Mouse (Mus musculus): ENCODE results near the gene BC035044. TPM values are rescaled to one million over a fixed set of nuclear protein-coding genes. Genes with fewer than 3 reads are reported as not detected.
A peak's percentile ranks its signal among the peaks of the same experiment; 100 is the strongest.
"Not testable (repeated sequence)": the region's sequence is repeated elsewhere in the genome, so short reads cannot be mapped to it uniquely, and the experiment has no call there.

BC035044 gene
- 1 to 10 TPM; 1.1 to 1.9 TPM for total RNA-seq (2021)
- long read RNA-seq, experiment 1, partial matches to known transcripts = 0 of 4 reads
- long read RNA-seq, experiment 1, other reads (novel, unspliced or antisense) = 0 of 4 reads
- long read RNA-seq, experiment 2, partial matches to known transcripts = 1 of 1 reads
- long read RNA-seq, experiment 2, other reads (novel, unspliced or antisense) = 0 of 1 reads

DNA sequence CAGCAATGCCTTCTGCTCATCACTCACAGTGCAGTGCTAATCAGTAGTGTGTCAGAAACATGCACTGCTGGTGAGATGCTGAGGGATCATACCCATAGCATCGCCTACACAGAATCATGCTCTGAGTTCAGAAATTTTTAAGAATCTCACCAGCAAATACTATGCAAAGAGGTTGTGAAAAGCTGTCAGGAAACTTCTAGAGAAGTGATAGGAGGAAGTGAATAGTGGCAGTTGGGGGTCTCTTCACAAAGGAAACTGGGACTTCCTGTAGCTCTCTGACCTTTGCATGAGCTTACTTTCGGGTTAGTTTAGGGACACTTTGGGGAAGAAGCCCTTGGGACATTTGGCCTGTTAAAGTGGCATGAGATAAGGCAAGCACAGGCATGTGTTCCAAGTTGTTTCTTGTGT lies at the start of gene BC035044:
BC035044 (minus strand) TSS at position 179 of the 408 bp plus-strand sequence.
- DNase-seq (ENCODE audit: low spot score in 2 of 2) = no peak

DNA sequence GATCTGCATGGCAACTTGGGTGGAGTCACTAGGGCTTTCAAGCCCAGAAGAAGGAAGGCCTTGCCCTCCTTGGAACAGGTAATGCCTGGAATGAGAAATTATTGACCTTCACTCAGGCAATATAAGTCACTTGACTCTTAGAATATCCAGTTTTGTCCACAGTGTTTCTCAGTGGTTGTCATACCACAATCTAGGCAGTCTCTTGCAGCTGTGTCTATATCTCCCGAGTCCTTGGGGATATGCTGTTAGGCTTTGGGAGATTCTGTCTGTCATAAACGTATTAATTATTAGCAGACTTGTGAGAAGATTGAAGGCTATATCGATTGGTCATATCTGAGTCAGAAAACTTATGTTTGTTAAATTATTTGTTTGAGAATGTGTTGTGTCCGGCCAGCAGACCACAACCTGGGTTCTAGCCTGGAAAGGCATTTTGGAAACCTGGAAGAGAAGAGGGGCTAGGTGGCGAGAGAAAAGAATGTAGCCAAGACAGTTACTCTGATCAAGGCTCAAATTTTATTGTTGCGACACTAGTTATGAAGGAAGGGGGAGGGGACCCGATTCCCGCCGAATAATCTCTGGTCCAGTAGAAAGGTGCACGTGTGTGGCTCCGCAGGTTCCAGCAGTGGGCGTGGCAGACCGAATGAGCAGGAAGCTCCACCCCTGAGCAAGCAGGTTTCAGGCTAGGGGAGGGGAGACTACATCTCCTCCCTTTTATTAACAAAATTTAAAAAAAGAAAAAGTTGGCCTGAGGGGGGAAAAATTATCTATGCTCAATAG lies 45.2 kb upstream of the BC035044 start:
- DNase-seq (ENCODE audit: low spot score in 2 of 2) = not testable (repeated sequence)

DNA sequence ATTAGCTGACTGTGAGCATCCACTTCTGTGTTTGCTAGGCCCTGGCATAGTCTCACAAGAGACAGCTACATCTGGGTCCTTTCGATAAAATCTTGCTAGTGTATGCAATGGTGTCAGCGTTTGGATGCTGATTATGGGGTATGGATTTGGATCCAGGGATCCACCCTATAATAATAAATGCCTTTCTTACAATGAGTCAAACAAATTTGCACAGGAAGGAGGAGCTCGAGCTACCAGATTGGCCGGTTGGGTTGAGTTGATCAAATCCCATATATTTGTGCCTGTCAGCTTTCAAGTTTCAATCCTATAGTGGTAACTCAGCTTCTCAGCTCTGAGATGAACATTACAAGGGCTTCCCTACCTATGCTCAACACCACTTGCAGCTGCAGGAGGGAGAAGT lies 43.2 kb upstream of the BC035044 start, which contains the start of gene Clec2g:
Clec2g (plus strand) TSS at position 301 of the 400 bp plus-strand sequence.
- not testable (repeated sequence) for DNase-seq (ENCODE audit: low spot score in 2 of 2)

DNA sequence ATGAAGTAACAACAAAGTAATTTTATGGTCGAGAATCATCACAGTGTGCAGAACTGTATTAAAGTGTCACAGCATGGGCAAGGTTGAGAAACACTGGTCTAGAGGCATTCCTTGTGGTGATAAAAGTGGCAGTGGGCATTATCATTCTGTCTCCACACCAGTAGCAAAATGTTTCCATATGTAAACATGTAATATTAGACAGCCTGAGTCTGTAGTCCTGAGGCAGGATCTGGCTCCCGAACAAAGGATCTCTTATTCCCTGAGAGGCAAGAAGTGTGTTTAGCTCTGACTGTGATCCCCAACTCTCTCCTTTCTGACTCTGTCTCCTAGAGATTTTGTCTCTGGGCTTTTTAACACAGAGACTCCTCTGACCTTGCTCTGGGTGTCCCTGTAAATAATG lies 42.1 kb upstream of the BC035044 start:
- DNase-seq (ENCODE audit: low spot score in 2 of 2) = no peak

DNA sequence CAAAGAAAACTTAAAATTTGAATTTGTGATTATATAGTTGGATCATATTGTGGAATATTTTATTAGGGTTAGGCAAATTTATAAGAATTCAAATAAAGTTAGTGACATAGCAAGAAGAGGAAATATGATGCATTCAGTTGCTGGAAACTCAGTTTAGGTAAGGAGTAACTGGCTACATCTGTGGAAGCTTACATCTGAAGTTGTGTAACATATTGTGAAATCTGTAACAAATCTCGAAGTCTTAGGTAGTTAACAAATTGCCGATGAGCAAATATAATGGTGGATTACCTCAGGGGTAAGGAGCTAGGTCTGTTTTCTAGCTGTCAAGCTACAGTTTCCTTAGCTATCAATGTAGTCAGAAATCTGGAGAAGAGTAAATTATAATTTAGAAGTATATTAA lies 26.4 kb upstream of the BC035044 start:
- DNase-seq (ENCODE audit: low spot score in 2 of 2) = no peak

DNA sequence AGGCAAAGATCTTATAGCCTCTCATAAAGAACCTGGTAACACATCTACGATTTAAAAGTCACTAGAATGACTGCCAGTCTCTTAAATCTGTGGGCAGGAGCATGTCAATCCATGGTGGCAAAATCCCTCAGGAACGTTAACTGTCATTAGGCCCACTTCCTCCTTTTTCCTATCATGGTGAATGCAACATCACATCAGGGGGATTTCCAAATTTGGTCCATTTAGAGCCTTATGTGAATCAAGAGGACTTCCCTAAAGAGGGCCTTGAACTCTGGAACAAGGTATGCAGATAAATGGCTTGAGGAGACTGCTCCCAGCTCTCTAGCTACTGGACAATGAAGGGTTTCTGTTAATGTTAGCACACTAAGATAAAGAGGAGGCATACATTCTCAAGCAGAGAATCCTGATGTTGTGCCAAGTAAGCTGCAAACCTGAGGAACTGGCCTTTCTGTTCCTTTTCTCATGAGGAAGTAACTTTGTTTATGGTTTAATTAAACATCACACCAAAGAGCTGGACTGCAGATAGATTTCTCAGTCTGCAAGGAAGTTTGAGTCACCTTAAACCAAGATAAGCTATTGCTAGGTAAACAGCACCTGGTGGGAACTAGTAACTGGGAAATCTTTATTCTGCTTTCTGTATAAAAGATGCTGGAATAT lies 22.8 kb upstream of the BC035044 start:
- DNase-seq (ENCODE audit: low spot score in 2 of 2) = no peak

DNA sequence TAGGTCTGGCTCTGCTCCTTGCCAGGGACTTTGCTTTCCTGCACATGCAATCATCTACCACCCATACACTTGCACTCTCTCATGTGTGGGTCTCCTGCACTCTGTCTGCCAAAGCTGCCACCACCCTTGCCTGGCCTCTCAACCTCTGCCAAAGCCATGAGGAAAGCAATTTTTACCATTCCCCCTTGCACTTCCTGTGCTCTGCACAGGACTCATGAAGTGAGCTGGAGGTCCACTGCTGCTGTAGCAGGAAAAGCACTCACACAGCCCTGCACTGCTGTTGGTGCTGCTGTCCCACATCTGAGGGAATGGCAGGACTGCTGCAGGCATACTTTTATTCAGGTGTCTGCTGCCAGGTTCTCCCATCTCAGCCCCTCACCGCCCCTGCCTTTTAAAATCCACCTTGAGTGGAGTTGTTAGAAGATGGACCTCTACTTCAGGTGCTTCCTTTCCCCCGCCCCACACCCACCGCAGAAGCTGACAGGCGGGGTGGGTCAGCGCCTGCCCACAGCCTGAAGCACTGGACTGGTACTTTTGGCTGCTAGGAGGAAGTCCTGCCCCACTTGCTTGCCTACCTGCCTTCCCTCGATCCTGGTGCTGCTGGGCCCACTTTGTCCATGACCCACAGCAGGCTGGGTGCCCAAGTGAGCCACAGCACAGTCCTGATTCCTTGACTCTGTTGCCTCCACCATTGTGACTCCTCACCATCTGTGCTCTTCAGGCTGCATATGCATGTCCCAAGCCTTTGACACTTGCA lies 10.0 kb upstream of the BC035044 start:
- DNase-seq (ENCODE audit: low spot score in 2 of 2) = not testable (repeated sequence)

DNA sequence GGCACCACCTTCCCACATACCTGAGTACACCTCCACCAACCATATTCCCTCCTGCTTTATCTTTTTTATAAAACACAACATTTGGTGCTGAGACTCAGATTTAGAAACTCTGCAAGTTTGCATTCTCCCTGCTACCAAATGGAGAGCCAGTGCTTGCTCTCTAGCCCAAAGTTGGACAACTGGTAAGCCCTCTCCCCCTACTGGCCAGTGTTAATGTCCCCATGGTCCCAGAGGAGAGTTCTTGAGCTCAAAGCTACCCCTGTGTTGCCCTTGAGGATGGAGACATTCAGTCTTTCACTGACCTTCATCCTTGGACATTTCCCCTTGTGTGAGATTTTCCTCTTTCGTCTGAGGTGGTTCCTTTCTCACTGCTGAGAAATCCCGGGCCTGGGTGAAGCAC lies 9.1 kb upstream of the BC035044 start:
- DNase-seq (ENCODE audit: low spot score in 2 of 2) = no peak

DNA sequence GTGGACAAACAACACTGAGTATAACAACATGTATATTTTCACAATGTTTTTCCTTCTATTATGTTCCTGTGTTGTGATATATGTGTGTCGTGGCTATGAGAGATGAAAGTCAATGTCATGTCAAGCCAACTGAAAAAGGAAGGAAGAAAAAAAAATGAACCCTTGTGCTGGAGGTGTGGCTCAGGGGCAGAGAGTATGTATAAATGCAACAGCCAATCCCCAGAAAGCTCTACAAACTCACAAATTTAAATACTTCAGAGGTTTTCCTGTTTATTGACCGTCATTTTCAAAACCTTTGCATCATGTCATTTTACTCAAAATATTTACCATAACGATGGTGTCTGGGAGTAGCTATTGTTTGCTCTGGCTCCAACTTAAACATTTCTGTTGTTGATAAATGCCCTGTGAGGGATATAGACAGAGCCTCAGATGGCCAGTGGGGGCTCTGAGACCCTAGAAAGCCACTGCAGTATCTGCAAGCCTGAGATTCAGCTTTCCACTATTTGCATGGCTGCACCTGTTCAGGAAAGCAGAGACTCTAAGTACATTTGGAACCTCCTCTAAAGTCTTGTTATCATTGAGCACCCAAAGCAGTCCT lies 4.6 kb upstream of the BC035044 start:
- no peak for DNase-seq (ENCODE audit: low spot score in 2 of 2)

DNA sequence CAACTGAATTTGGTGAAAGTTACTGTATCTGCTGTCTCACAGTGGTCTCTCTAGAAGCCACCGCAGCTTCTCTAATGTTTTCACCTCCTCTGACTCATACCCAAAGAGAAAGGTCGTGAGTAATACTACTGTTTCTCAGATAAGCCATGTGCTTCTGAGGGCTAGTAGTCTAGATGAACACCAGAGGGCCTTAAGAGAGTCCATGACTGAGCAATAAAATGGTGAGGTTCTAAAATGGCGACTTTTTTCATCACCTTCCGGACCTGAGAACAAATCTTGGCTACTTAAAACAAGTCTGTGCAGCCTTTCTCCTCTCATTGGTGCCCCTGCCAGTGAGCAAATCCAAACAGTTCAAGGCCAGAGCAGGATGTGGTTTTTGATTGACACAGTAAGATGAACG lies 2.1 kb downstream of the BC035044 start:
- DNase-seq (ENCODE audit: low spot score in 2 of 2) = no peak

DNA sequence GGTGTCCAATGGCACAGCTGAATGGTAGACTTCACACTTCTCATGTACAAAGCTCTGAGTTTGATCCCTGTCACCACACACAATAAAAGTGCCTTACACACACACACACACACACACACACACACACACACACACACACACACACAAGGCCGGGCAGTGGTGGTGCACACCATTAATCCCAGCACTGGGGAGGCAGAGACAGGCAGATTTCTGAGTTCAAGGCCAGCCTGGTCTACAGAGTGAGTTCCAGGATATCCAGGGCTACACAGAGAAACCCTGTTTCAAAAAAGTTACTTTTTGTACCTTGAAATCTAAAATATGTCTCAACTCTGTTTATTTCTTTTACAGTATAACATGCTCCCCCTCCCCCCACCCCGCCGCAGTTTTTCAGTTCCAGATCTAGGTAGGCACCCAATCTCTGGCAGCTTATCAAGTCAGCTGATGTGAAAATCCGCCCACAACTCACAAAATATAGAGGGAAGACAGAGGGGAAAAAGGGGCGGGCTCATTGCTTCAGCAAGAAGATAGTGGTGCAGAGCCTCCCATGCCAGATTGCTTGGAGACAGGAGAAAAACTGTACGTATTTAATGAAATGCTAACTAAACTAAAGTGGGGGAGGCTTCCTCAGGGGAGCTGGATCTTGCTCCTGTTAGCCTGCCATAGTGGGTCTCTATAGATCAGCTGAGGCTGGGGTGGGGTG lies 3.7 kb downstream of the BC035044 start, which contains the start of gene Clec2i:
Clec2i (plus strand) TSS at position 498 of the 700 bp plus-strand sequence.
- DNase-seq (ENCODE audit: low spot score in 2 of 2) = peak; percentile 14 to 35

DNA sequence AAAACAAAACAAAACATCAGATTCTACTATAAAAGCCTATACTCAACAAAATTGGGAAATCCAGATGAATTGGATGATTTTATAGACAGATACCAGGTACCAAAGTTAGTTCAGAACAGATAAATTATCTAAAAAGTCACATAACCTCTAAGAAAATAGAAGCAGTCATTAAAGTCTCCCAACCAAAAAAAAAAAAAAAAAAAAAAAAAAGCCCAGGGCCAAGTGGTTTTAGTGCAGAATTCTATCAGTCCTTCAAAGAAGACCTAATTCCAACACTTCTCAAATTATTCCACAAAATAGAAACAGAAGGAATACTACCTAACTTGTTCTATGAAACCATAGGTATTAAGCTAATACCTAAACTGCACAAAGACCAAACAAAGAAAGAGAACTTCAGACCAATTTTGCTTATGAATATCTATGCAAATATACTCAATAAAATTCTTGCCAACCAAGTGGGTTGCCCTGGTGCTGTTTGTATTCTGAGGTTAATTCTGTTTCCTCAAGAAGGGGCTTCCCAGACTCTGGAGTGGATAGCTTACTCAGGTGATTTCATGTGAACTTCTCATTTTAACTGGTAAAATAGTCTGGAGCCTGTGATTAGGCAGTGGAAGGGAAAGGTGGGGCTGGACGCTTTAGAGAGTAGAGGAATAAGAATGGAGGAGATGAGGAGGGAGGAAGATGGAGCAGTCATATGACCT lies 18.9 kb downstream of the BC035044 start:
- no peak for DNase-seq (ENCODE audit: low spot score in 2 of 2)

DNA sequence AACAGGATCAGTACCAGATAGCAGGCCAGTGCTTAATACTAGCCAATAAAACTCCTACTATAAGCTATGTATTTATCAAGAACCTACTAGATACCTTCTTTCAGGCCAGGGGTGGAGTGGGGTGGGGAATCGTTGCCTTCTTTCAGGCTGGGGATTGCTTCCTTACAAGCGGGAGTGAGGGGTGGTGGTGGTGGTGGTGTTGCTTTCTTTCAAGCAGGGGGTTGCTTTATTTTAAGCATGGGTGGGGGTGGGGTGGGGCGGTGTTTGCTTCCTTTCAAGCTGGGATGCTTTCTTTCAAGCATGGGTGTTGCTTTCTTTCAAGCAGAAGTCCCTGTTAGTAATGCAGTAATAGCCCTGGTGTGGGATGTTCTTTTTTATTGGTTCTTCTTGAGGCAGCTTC lies 22.1 kb downstream of the BC035044 start:
- no peak for DNase-seq (ENCODE audit: low spot score in 2 of 2)

DNA sequence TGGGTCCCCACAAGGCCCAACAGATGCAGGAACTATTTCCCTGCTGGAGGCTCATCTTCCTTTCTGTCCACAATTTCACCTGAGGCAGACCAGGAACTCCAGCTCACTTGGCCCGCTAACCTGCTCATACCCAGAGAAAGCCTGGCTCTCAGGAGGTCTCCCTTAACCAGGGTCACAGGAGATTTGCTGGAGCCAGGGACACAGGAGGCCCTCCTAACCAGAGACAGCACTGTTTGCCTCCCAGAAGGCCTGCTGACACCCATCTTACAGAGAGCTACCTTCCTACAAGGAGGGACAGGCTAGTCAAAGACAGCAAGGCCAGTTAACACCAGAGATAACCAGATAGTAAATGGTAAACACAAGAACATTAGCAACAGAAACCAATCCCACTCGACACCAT lies 33.0 kb downstream of the BC035044 start:
- DNase-seq (ENCODE audit: low spot score in 2 of 2) = no peak

DNA sequence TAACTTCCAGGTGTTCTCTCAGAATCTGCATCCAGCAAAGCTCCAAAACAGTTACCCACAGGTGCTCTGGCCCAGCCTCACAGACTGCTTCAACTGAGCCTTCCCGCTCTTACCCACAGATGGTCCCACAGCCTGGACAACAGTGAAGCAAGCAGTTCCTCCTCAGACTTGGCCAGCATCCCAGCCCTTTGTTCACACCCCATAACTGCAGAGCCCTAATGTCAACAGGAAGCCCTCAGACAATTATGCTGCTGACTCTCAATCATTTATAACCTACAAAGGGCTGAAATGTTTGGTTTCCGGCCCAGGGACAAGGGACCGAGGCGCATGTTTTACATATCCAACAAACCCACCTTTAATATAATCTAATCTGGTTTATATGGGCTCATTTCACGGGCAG lies 34.7 kb downstream of the BC035044 start:
- DNase-seq (ENCODE audit: low spot score in 2 of 2) = peak in 1 of 2 experiments; percentile 24

DNA sequence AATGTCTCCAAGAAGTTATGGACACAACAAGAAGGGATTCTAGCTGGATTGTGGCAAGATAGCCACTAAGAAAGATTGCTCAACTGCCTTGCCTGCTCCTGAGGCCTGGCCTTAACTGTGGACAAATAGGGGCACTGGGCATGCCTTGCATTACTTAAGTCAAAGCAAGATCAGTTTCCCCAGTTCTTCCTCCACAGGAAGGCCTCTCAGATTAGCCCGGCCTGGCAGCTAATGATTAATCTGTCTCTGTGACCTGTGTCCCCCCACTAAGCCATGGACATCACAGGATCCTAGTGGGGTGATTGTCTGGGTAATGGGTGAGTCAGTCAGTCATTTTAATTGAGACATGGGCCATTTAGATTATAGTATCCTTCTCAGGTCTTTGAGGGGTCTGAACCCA lies 35.4 kb downstream of the BC035044 start:
- no peak for DNase-seq (ENCODE audit: low spot score in 2 of 2)

DNA sequence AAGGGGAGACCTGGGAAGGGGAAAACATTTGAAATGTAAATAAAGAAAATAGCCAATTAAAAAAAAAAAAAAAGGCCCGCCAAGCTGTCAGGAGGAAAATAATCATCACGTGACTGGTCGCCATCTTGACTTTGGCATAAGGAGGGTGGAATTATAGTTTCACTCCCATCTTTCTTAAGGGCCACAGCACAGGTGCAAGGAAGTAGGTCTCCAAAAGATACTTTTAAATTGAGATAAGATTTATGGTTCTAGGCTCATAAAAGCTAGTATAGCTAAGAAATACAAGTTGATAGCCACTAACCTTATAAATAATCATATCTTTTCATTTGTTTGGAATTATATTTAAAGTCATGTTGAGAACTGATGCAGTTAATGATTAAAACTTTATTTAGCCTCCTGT lies 36.0 kb downstream of the BC035044 start:
- DNase-seq (ENCODE audit: low spot score in 2 of 2) = no peak

DNA sequence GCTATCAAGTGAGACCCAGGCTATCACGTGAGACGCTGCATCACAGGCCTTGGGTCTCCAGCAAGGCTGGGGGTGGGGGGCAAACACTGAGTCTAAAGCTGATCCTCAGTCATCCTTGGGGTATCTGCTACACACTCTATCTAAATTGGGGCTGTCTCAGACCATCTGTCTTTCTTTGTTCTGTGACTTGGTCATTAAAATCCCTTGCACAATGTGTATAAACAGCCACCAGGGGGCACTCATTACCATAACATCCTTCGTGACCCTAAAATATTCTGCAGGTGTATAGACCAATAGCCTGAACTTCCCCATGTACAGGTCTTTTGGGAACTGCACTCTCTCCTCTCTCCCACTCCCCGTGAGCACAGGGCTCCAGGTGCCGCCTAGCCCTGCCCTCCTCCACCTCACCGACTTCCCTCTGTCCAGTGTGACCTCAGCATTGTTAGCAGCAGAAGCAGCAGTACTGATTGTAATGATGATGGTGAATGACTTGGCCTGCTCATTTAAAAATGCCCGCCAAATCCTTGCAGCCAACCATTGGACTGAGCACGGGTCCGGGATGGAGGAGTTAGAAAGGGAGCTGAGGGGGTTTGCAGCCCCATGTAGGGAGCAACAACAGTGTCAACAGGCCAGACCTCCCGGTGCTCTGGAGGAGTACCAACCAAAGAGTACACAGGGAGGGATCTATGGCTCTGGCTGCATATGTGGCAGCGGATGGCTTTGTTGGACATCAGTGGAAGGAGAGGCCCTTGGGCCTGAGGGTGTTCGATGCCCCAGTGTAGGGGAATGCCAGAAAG lies 36.7 kb downstream of the BC035044 start:
- peak; percentile 61 to 66 for DNase-seq (ENCODE audit: low spot score in 2 of 2)

DNA sequence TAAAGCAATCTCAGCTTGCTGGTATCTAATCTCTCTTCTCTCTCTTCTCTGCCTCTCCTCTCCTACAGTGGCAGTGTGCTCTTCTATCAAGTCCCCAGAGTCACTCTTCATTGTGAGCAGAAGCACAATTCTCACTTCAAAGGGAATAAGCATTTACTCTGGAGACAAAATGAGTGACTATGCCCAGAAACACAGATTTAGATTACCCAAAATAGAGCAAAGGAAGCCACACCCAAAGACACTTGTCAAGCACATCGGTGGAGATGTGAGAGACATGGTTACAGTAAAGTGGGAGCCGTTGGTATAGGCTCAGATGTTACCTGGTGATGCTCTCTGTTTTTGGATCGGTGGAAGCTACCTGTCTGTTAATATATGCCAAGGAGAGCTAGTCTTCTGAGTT lies 38.2 kb downstream of the BC035044 start:
- no peak for DNase-seq (ENCODE audit: low spot score in 2 of 2)

Data from left cerebral cortex, adult 18-20 months (tissue).